Mouse (Mus musculus) CH12.LX (cell line): ENCODE measurements around the gene Sptbn4. TPM values are rescaled to one million over a fixed set of nuclear protein-coding genes. Genes with fewer than 3 reads are reported as not detected.

ENCODE experiments used
- DNase-seq: peaks from one replicate; pipeline ENCODE4 v3.0.0-alpha.2; 2013; ENCODE audit errors: extremely low read depth
- H3K27ac ChIP-seq: 2 replicates; pipeline ENCODE4 v1.5.1; 2012; ENCODE audit warnings: low read depth, mild to moderate bottlenecking, control low read depth, moderate library complexity; ENCODE audit not compliant: insufficient read depth
- H3K27me3 ChIP-seq: replicated peaks from 2 replicates; pipeline ENCODE3; 2012; ENCODE audit warnings: inconsistent platforms
- H3K36me3 ChIP-seq, 2 experiments: replicated peaks in 1 of 2; 2 replicates each; pipeline versions ENCODE3 to v1.6.1; 2012; ENCODE audit warnings: inconsistent platforms in 1 of 2, low read length in 1 of 2, mild to moderate bottlenecking in 1 of 2, mixed read lengths in 1 of 2, moderate library complexity in 1 of 2; ENCODE audit not compliant: control insufficient read depth in 1 of 2, insufficient read depth in 1 of 2
- H3K4me1 ChIP-seq, 2 experiments: 2 replicates each; pipeline ENCODE4 v1.6.1; 2012; ENCODE audit warnings: inconsistent platforms in 1 of 2, moderate library complexity in 1 of 2; ENCODE audit not compliant: insufficient read depth in 2 of 2, control insufficient read depth in 1 of 2
- H3K4me2 ChIP-seq: 2 replicates; pipeline ENCODE4 v1.6.1; 2012; ENCODE audit warnings: low read depth, mild to moderate bottlenecking, control low read depth; ENCODE audit not compliant: poor library complexity, insufficient read depth, severe bottlenecking
- H3K4me3 ChIP-seq, 3 experiments: fragments of 150-350 bp in 1 of 3; sonication (generic) in 1 of 3; replicated peaks in 1 of 3; 2 replicates each; pipeline versions ENCODE3 to v1.5.1; 2011 to 2012; ENCODE audit warnings: low read depth in 2 of 3, low read length in 2 of 3, mild to moderate bottlenecking in 2 of 3, moderate library complexity in 2 of 3, control low read depth in 1 of 3, improper control_type of control experiment in 1 of 3, inconsistent platforms in 1 of 3, mixed read lengths in 1 of 3; ENCODE audit not compliant: poor library complexity in 1 of 3
- H3K79me2 ChIP-seq: replicated peaks from 2 replicates; pipeline ENCODE4 v1.6.1; 2012; ENCODE audit warnings: mild to moderate bottlenecking, moderate library complexity; ENCODE audit not compliant: control insufficient read depth, poor library complexity, insufficient read depth, severe bottlenecking; ENCODE audit errors: extremely low read depth
- H3K9ac ChIP-seq: 2 replicates; pipeline ENCODE4 v1.6.1; 2012; ENCODE audit warnings: low read depth, mild to moderate bottlenecking, control low read depth, moderate library complexity; ENCODE audit not compliant: insufficient read depth
- H3K9me3 ChIP-seq: replicated peaks from 2 replicates; pipeline ENCODE3; 2012; ENCODE audit warnings: low read length, inconsistent platforms, mixed read lengths
- BHLHE40 ChIP-seq: IDR thresholded peaks from 2 replicates; pipeline ENCODE4 v1.6.1; 2011; ENCODE audit warnings: mild to moderate bottlenecking, low read depth, low read length, improper control_type of control experiment
- CHD2 ChIP-seq: IDR thresholded peaks from 2 replicates; pipeline ENCODE4 v1.6.1; 2011; ENCODE audit warnings: low read length, improper control_type of control experiment
- ELF1 ChIP-seq: IDR thresholded peaks from 2 replicates; pipeline ENCODE4 v1.6.1; 2014; ENCODE audit warnings: low read depth, mild to moderate bottlenecking, inconsistent platforms, low read length, improper control_type of control experiment
- ETS1 ChIP-seq: conservative IDR thresholded peaks from 2 replicates; pipeline ENCODE4 v1.6.1; 2012; ENCODE audit warnings: low read depth, mild to moderate bottlenecking, inconsistent platforms, low read length, improper control_type of control experiment, moderate library complexity
- HCFC1 ChIP-seq: IDR thresholded peaks from 2 replicates; pipeline ENCODE4 v1.6.1; 2012; ENCODE audit warnings: low read depth, mild to moderate bottlenecking, inconsistent platforms, low read length, improper control_type of control experiment
- MAX ChIP-seq: IDR thresholded peaks from 2 replicates; pipeline ENCODE4 v1.6.1; 2011; ENCODE audit warnings: low read length, improper control_type of control experiment
- MEF2A ChIP-seq: IDR thresholded peaks from 2 replicates; pipeline ENCODE4 v1.6.1; 2014; ENCODE audit warnings: low read depth, mild to moderate bottlenecking, inconsistent platforms, low read length, improper control_type of control experiment, borderline replicate concordance
- MYC ChIP-seq: IDR thresholded peaks from 2 replicates; pipeline ENCODE4 v1.6.1; 2011; ENCODE audit warnings: low read depth, mild to moderate bottlenecking, improper control_type of control experiment, low read length
- NELFE ChIP-seq: IDR thresholded peaks from 2 replicates; pipeline ENCODE4 v1.6.1; 2011; ENCODE audit warnings: low read depth, low read length, improper control_type of control experiment
- NRF1 ChIP-seq: IDR thresholded peaks from 2 replicates; pipeline ENCODE4 v1.6.1; 2014; ENCODE audit warnings: low read depth, mild to moderate bottlenecking, inconsistent platforms, low read length, improper control_type of control experiment, moderate library complexity
- POLR2A ChIP-seq: IDR thresholded peaks from 2 replicates; pipeline ENCODE4 v1.6.1; 2011; ENCODE audit warnings: low read depth, mild to moderate bottlenecking, improper control_type of control experiment, low read length
- TBP ChIP-seq: conservative IDR thresholded peaks from 2 replicates; pipeline ENCODE4 v1.6.1; 2011; ENCODE audit warnings: low read depth, low read length, improper control_type of control experiment
- USF1 ChIP-seq: IDR thresholded peaks from 2 replicates; pipeline ENCODE4 v1.6.1; 2014; ENCODE audit warnings: low read depth, mild to moderate bottlenecking, inconsistent platforms, low read length, improper control_type of control experiment
- ZMIZ1 ChIP-seq: IDR thresholded peaks from 2 replicates; pipeline ENCODE4 v1.6.1; 2012; ENCODE audit warnings: low read depth, mild to moderate bottlenecking, inconsistent platforms, low read length, improper control_type of control experiment
- dilution Hi-C: fragments of 300-500 bp; cut with MboI; formaldehyde crosslinking; loops from 2 replicates; pipeline ENCODE4 v1.14.3; 2020; ENCODE audit warnings: low sequenced_read_pairs; ENCODE audit not compliant: extremely low pct_unique_long_range_greater_than_20kb, extremely low pct_ligation_motif_present
- in situ Hi-C: fragments of 300-500 bp; cut with MboI; formaldehyde crosslinking; loops from 3 replicates; pipeline ENCODE4 v1.14.3; 2019; ENCODE audit warnings: low sequenced_read_pairs, low pct_ligation_motif_present, low pct_unique_long_range_greater_than_20kb, mixed read lengths
- polyA plus RNA-seq: library from polyadenylated mRNA; unstranded; fragments of >175 nt; gene quantifications from 2 replicates; pipeline ENCODE4 v1.2.1, GENCODE M21; 2012; ENCODE audit warnings: low read depth; ENCODE audit not compliant: insufficient read length
- total RNA-seq, 2 experiments: library from RNA; depleted of rRNA; stranded (reverse); fragments of 300-350 nt in 1 of 2; fragments of >200 nt in 1 of 2; gene quantifications; 2 replicates each; pipeline ENCODE4 v1.2.3; 2012 to 2014

Sptbn4 gene
- total and polyA plus RNA-seq, 3 experiments: 0.21 to 0.38 (median 0.24) TPM

GRCm38 (mm10) chr7:27361283-27361946, 86.1 kb downstream of the Sptbn4 start:
- peak; percentile 100 for DNase-seq
- Histone ChIP-seq H3K9ac (peak overlapping the region; percentile 50), H3K79me2 (no peaks in the 10 kb centered on the region), H3K36me3 (no peaks in the 10 kb centered on the region), H3K4me1 (peaks cover 5 to 26% of the 10 kb centered on the region in 2 experiments), H3K4me3 (peak overlapping the region; percentile 47 to 59 (median 47))
- dilution Hi-C loops: no loop called here
- TF ChIP-seq BHLHE40: peak; percentile 78
- peak; percentile 68 for TF ChIP-seq POLR2A
- peak; percentile 28; the same call in 1 of the 2 replicates for TF ChIP-seq USF1
- peak; percentile 60 for TF ChIP-seq ELF1
- TF ChIP-seq CHD2: no peak
- 0 out of 2 replicates have a peak, but pooled peaks have one; percentile 27 for TF ChIP-seq TBP
- peak; percentile 57; the same call in 1 of the 2 replicates for TF ChIP-seq NELFE
- TF ChIP-seq ETS1: no peak
- peak; percentile 99 for TF ChIP-seq NRF1
- no peak for TF ChIP-seq HCFC1
- TF ChIP-seq, all 38 proteins: peak for 7
- Histone ChIP-seq H3K27me3 (peaks cover 17% of the 10 kb centered on the region), H3K9me3 (peaks cover 2% of the 10 kb centered on the region), H3K4me2 (peak overlapping the region; percentile 90), H3K27ac (no peak overlapping the region)
- in situ Hi-C loops: no loop called here

- in situ Hi-C loops: no loop called here
- Histone ChIP-seq H3K79me2 (no peaks in the 10 kb centered on the region), H3K36me3 (no peaks in the 10 kb centered on the region), H3K4me3 (peak overlapping the region in 1 of 3 experiments; percentile 38), H3K27ac (no peak overlapping the region), H3K4me2 (peak overlapping the region; percentile 54), H3K27me3 (peaks cover 12% of the 10 kb centered on the region), H3K9me3 (peaks cover 2% of the 10 kb centered on the region)
- dilution Hi-C loops: no loop called here
- TF ChIP-seq MAX (0 out of 2 replicates have a peak, but pooled peaks have one; percentile 23), MEF2A (0 out of 2 replicates have a peak, but pooled peaks have one; percentile 19), ZMIZ1 (no peak), MYC (no peak)
- TF ChIP-seq, all 38 proteins: peak for 2
- no peak overlapping the region for H3K9ac ChIP-seq
- no peak for DNase-seq
- peaks cover 5 to 26% of the 10 kb centered on the region in 2 experiments for H3K4me1 ChIP-seq
Observed at GRCm38 (mm10) chr7:27360749-27361148, 86.7 kb downstream of the Sptbn4 start.
